Mouse (Mus musculus) C3H10T1/2 (cell line): ENCODE results near the gene Ugt2b34. TPM values are rescaled to one million over a fixed set of nuclear protein-coding genes. Genes with fewer than 3 reads are reported as not detected.

ENCODE experiments used
- polyA plus RNA-seq, 2 experiments: library from polyadenylated mRNA; unstranded; fragments of >200 nt; fragmentation: generic; extraction: Trizol; gene quantifications; one replicate each; pipeline ENCODE4 v1.2.1; 2012; ENCODE audit warnings: missing spikeins in 2 of 2

Gene Ugt2b34
- not detected for polyA plus RNA-seq

GRCm38 (mm10) chr5:86906758-86907157, at the start of gene Ugt2b34:
Ugt2b34 (minus strand) TSS chr5:86906937.

DNA sequence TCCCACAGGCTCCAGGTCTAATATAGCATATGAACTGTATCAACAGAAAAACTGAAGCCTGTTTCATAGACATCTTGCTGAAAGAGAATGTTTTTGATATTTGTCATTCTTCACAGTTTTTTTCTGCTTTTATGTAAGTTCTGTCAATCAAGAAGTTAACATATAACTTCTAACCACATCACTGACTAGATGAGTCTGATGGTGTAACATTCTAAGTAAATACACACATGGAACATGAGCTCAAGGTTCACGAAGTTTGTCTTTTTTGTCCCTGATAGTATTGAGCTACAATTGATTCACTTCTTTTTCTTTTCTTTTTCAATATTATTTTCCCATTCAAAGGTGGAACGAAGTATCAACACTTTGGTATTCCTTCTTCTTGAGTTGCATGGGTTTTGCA, 19.7 kb upstream of the Ugt2b34 start, which contains the start of gene Ugt2b1:
TSS of gene Ugt2b1 (minus strand) at position 105 of the 400 bp plus-strand sequence.

Other genes with a start within 250 kb of the Ugt2b34 start
- not detected for gene Tmprss11b, start 230.6 kb downstream of the Ugt2b34 start, polyA plus RNA-seq
- gene Tmprss11e, start 161.1 kb downstream of the Ugt2b34 start, polyA plus RNA-seq = not detected
- 10 to 100 TPM in 1 of 2 experiments, 1 to 10 TPM in 1; 3.1 to 17.5 TPM for gene Ythdc1, start 102.7 kb downstream of the Ugt2b34 start, polyA plus RNA-seq
- not detected for gene Ugt2b1, start 19.6 kb upstream of the Ugt2b34 start, polyA plus RNA-seq
- gene Ugt2b35, start 93.9 kb upstream of the Ugt2b34 start, polyA plus RNA-seq = not detected
- not detected for gene Ugt2b36, start 185.6 kb upstream of the Ugt2b34 start, polyA plus RNA-seq
- gene Ugt2b5, start 233.4 kb upstream of the Ugt2b34 start, polyA plus RNA-seq = not detected